Mouse (Mus musculus) heart, embryonic 11.5 days (tissue): Measurements from ENCODE around the gene Sult2a7. TPM values are rescaled to one million over a fixed set of nuclear protein-coding genes. Genes with fewer than 3 reads are reported as not detected.

ENCODE experiments used
- polyA plus RNA-seq: library from polyadenylated mRNA; unstranded; fragments of >200 nt; fragmentation: Nextera tagmentation; extraction: Ambion mirVana; gene quantifications from 2 replicates; pipeline ENCODE4 v1.2.1, GENCODE M21; 2014

The Sult2a7 gene
- polyA plus RNA-seq, 1 experiment from 2014 or later: not detected

Other genes with a start within 250 kb of the Sult2a7 start
- not detected in 2 replicates for gene Sult2a6, start 239.4 kb downstream of the Sult2a7 start, polyA plus RNA-seq
- gene Obox8, start 160.7 kb downstream of the Sult2a7 start, polyA plus RNA-seq: not detected in 2 replicates
- 0.10 TPM in 1 of 2 replicates, not detected in the other for gene Sult2a8, start 47.5 kb downstream of the Sult2a7 start, polyA plus RNA-seq
- gene Vmn1r90, start 69.3 kb upstream of the Sult2a7 start, polyA plus RNA-seq: 0.08 and 0.14 TPM in 2 replicates
- not detected in 2 replicates for gene Obox7, start 165.3 kb upstream of the Sult2a7 start, polyA plus RNA-seq